Mouse (Mus musculus) testis, adult 2 months (tissue): ENCODE measurements around the gene Mgll. TPM values are rescaled to one million over a fixed set of nuclear protein-coding genes. Genes with fewer than 3 reads are reported as not detected.

Experiments used
- H3K27ac ChIP-seq: fragments of 200-500 bp; 2 replicates; pipeline ENCODE4 v1.5.1; 2012; ENCODE audit warnings: low read depth, low read length; ENCODE audit not compliant: control insufficient read depth, insufficient read depth
- H3K27me3 ChIP-seq: fragments of 200-500 bp; 2 replicates; pipeline ENCODE4 v1.6.1; 2012; ENCODE audit warnings: mild to moderate bottlenecking, low read length, moderate library complexity; ENCODE audit not compliant: control insufficient read depth, insufficient read depth
- H3K36me3 ChIP-seq: fragments of 200-500 bp; 2 replicates; pipeline ENCODE4 v1.6.1; 2012; ENCODE audit warnings: mild to moderate bottlenecking, low read length; ENCODE audit not compliant: control insufficient read depth, insufficient read depth
- H3K4me1 ChIP-seq: fragments of 200-500 bp; 2 replicates; pipeline ENCODE4 v1.6.1; 2012; ENCODE audit warnings: low read length; ENCODE audit not compliant: control insufficient read depth, insufficient read depth
- H3K4me3 ChIP-seq: fragments of 200-500 bp; 2 replicates; pipeline ENCODE4 v1.5.1; 2012; ENCODE audit warnings: low read depth, mild to moderate bottlenecking, low read length, moderate library complexity, mixed read lengths; ENCODE audit not compliant: control insufficient read depth
- CTCF ChIP-seq: fragments of 200-500 bp; IDR thresholded peaks from 2 replicates; pipeline ENCODE4 v1.5.1; 2012; ENCODE audit warnings: low read depth, mild to moderate bottlenecking, inconsistent platforms, low read length, moderate library complexity; ENCODE audit not compliant: control insufficient read depth, insufficient read depth, insufficient replicate concordance
- POLR2A ChIP-seq: fragments of 200-500 bp; IDR thresholded peaks from 2 replicates; pipeline ENCODE4 v1.6.1; 2012; ENCODE audit warnings: low read depth, mild to moderate bottlenecking, inconsistent platforms, low read length, moderate library complexity; ENCODE audit not compliant: control insufficient read depth
- polyA plus RNA-seq: library from polyadenylated mRNA; depleted of rRNA; stranded (reverse); fragments of >200 nt; gene quantifications from 2 replicates; pipeline ENCODE4 v1.2.3, GENCODE M21; 2012; rRNA removed

Gene Mgll
- polyA plus RNA-seq: 38.5 and 47.2 TPM in 2 replicates

GRCm38 (mm10) chr6:88724313-88725195 lies at the start of gene Mgll:
TSS of gene Mgll (plus strand) at chr6:88724412.
- H3K4me3 ChIP-seq: peak within 1 kb of the TSS; percentile 89
- H3K27ac ChIP-seq: peak within 1 kb of the TSS; percentile 83
- H3K4me1 ChIP-seq: peaks cover 7% of the 10 kb centered on the region
- no peaks in the 10 kb centered on the region for H3K27me3 ChIP-seq
- no peaks in the 10 kb centered on the region for H3K36me3 ChIP-seq
- TF ChIP-seq CTCF (0 out of 2 replicates have a peak, but pooled peaks have one; percentile 8), POLR2A (peak; percentile 63; the same call in 1 of the 2 replicates)

- Histone ChIP-seq H3K27ac (no peak overlapping the region), H3K27me3 (no peaks in the 10 kb centered on the region), H3K4me1 (no peaks in the 10 kb centered on the region), H3K4me3 (no peak overlapping the region), H3K36me3 (no peaks in the 10 kb centered on the region)
- TF ChIP-seq POLR2A: no peak
- TF ChIP-seq CTCF: no peak
Observed at GRCm38 (mm10) chr6:88675815-88676214, 48.4 kb upstream of the Mgll start.

- H3K36me3 ChIP-seq: no peaks in the 10 kb centered on the region
- no peaks in the 10 kb centered on the region for H3K27me3 ChIP-seq
- H3K4me1 ChIP-seq: no peaks in the 10 kb centered on the region
- no peak overlapping the region for H3K4me3 ChIP-seq
- TF ChIP-seq CTCF (no peak), POLR2A (no peak)
- no peak overlapping the region for H3K27ac ChIP-seq
Observed at GRCm38 (mm10) chr6:88676753-88677736, 47.2 kb upstream of the Mgll start.

GRCm38 (mm10) chr6:88677738-88678137 lies 46.5 kb upstream of the Mgll start:
- Histone ChIP-seq H3K4me3 (no peak overlapping the region), H3K27ac (no peak overlapping the region), H3K27me3 (no peaks in the 10 kb centered on the region), H3K4me1 (no peaks in the 10 kb centered on the region), H3K36me3 (no peaks in the 10 kb centered on the region)
- no peak for TF ChIP-seq CTCF
- no peak for TF ChIP-seq POLR2A

GRCm38 (mm10) chr6:88681026-88681425 lies 43.2 kb upstream of the Mgll start:
- Histone ChIP-seq H3K36me3 (no peaks in the 10 kb centered on the region), H3K27me3 (no peaks in the 10 kb centered on the region), H3K27ac (no peak overlapping the region), H3K4me1 (no peaks in the 10 kb centered on the region), H3K4me3 (no peak overlapping the region)
- TF ChIP-seq POLR2A (no peak), CTCF (no peak)

GRCm38 (mm10) chr6:88683380-88684053 lies 40.7 kb upstream of the Mgll start:
- Histone ChIP-seq H3K27ac (no peak overlapping the region), H3K36me3 (no peaks in the 10 kb centered on the region), H3K27me3 (no peaks in the 10 kb centered on the region), H3K4me1 (no peaks in the 10 kb centered on the region), H3K4me3 (no peak overlapping the region)
- TF ChIP-seq POLR2A (no peak), CTCF (no peak)

GRCm38 (mm10) chr6:88688171-88688570 lies 36.0 kb upstream of the Mgll start:
- no peaks in the 10 kb centered on the region for H3K27me3 ChIP-seq
- no peak for TF ChIP-seq POLR2A
- TF ChIP-seq CTCF: no peak
- H3K4me1 ChIP-seq: no peaks in the 10 kb centered on the region
- H3K4me3 ChIP-seq: no peak overlapping the region
- H3K36me3 ChIP-seq: no peaks in the 10 kb centered on the region
- H3K27ac ChIP-seq: no peak overlapping the region
